Mouse (Mus musculus) kidney, postnatal 14 days (tissue): ENCODE results near the gene Doxl2.

Experiments used
- DNase-seq: peaks from one replicate; pipeline ENCODE4 v3.0.0; 2022; ENCODE audit warnings: mixed read lengths

Doxl2 gene

GRCm38 (mm10) chr6:49011191-49011590, 36.4 kb downstream of the Doxl2 start:
- no peak for DNase-seq

GRCm38 (mm10) chr6:49013023-49013422, 38.3 kb downstream of the Doxl2 start:
- DNase-seq, result no peak

GRCm38 (mm10) chr6:49013458-49013857, 38.7 kb downstream of the Doxl2 start:
- DNase-seq, result no peak

GRCm38 (mm10) chr6:49017150-49017549, 42.4 kb downstream of the Doxl2 start:
- no peak for DNase-seq

DNA sequence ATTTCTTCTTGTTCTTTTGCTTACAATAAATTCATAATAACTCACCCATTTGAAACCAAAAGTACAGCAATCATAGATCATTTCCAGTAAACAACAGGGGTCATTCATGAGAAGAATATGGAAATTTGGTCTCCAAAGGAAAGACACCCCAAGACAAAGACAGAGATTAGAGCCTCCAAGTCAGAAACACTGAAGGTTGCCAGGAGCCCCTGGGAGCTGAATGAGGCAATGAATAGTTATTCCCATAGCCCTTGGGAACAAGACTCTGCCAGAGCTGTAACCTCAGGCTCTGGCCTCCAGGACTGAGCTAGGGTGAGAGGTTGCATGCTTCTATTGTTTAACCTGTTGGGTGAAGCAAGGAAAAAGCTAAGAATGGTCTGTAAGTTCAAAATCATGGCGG, 44.6 kb downstream of the Doxl2 start:
- DNase-seq, result no peak

- no peak for DNase-seq
Observed at GRCm38 (mm10) chr6:49021141-49022012, 46.6 kb downstream of the Doxl2 start.

DNA sequence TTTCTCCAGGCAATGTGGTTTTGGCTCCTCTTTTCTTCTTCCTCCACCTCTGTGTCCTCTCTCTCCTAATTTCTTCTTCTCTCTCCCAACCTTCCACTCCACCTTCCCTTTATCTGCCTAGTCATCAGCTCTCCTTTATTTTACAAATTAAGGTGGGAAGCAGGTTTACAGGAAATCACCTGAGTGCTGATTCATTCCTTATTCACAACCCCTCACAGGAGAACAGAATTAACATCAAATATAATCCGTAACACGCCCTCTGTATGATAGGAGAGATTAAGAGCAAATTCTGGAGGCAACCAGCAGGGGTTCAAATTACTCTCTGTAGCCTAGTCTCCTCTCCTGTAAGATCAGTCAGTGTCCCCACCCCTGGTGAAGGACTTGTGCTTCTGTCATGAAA, 47.6 kb downstream of the Doxl2 start:
- no peak for DNase-seq

- DNase-seq, result no peak
Observed at GRCm38 (mm10) chr6:49023315-49023714, 48.6 kb downstream of the Doxl2 start.

DNA sequence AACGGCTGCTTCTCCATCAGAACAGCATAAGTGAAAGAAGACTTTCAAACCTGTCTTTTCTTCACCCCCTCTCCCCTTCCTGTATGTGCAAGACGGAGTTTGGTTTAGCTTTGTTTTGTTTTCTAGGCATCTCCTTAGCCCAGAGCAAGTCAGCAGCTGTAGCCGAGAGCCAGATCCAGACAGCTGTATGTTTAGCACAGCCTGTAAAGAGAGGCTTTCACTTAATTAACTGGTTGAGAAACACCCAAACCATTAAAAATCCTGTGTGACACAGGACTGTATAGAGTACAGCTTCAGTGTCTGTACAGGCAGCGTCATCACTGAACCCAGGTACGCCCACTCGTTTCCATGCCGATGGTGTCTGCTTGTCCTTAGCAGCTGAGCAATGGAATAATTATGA, 50.5 kb downstream of the Doxl2 start:
- DNase-seq, result no peak

DNA sequence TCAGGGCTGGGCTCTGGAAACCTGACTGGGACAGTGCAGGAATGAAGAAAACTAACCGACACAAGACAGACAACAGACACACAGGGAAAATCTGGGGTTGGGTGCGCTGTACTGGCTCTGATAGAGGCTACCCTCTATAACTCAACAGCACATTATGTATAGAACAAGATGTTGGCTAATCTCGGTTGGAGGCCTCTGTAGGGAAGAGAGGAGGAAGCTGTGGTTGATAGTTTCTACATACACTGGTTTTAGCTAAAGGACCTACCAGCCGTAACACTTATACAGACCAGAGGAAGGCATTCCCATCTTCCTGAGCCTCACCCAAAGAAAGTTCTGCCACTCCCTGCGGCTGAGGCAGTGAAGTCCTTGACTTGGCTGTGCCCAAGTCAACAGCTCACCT, 51.7 kb downstream of the Doxl2 start:
- DNase-seq, result no peak

DNA sequence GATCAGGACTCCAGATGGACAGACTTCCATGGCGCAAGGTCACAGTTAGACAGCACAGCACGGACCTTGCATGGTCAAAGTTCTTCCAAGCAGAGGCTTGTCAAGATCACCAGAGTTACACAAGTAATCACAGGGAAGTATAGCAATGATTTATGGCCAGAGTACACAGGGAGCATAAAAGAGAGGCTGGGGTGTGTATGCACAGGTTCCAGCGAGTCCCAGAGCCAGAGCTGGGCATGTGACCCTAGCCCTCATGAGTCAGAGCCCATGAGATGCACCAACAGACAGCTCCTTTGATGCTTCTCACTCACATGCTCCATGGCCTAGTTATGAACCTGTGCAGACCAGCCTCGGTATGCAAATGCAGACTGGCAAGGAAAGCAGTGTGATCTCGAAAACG, 53.3 kb downstream of the Doxl2 start:
- DNase-seq, result no peak
